Mouse (Mus musculus) lung, postnatal 0 days (tissue): Measurements from ENCODE around the gene Poldip3.
A peak's percentile ranks its signal among the peaks of the same experiment; 100 is the strongest.

ENCODE experiments used
- CTCF ChIP-seq: IDR thresholded peaks from 2 replicates; pipeline ENCODE4 v1.5.1; 2016; ENCODE audit warnings: antibody characterized with exemption, mild to moderate bottlenecking
- EP300 ChIP-seq: IDR thresholded peaks from 2 replicates; pipeline ENCODE4 v1.6.1; 2016; ENCODE audit warnings: antibody characterized with exemption, mild to moderate bottlenecking, control low read depth

- 0 out of 2 replicates have a peak, but pooled peaks have one; percentile 6 for TF ChIP-seq CTCF
- no peak; the same call in 1 of the 2 replicates for TF ChIP-seq EP300
Measured at GRCm38 (mm10) chr15:83099533-83100331, 49.5 kb downstream of the Poldip3 start.
